Mouse (Mus musculus) left cerebral cortex, adult 11 months (tissue): Measurements from ENCODE around the gene Kcnk16.
"Not testable (repeated sequence)": the region's sequence is repeated elsewhere in the genome, so short reads cannot be mapped to it uniquely, and the experiment has no call there.

Source experiments
- DNase-seq: peaks from one replicate; pipeline ENCODE4 v3.0.0; 2022; ENCODE audit warnings: low spot score

Kcnk16 gene

DNA sequence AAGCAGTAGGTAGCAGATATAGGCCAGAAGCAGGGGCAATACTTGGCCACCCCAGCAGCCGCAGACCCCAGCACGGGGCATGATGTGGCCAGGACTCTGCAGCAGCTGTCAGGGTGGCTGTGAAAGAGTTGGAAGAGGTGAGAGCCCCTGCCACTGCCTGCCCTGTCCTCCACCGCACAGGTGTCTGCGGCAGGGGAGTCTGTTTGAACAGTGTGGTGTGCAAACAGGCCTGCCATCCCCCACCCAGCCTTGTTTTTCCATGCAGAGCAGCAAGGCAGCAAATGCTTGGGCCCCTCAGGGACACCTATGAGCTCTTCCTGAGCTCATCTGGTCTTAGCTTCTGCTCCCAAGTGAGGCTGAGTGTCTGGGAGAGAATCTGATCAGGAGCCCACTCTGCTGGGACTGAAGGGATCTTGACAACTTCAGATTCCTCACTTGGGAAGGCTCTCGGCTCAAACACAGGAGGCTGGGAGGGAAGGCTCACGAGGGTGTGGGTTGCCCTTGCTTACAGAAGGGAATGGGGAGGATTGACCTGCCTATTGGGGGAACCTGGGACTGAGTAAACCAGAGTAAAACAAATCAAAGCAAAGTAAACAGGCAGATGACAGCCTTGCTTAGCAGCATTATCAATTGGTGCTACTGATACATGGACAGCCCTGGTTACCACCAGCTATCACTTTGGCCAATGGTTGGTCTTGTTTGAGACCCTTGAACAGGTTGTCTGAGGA lies at the start of gene Kcnk16:
Kcnk16 (minus strand) TSS at position 118 of the 728 bp plus-strand sequence.
- no peak for DNase-seq

DNA sequence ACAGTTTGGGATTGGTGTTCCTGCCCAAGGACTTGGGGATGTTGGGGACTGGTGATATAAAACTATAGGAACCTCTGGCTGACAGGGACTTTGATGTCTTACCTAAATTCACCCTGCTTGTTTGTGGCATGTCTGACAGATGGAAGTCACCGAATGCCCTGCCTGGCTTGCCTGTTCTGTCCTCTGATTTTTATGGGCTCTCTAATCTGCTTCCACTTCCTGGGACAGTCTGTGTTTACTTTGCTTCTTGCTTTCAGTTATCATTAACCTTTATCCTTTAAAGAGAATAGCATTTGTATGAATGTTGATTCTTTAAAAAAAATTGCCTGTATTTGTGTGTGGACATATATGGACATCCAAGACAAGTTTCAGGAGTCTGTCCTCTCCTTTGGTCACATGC lies 46.1 kb upstream of the Kcnk16 start:
- no peak for DNase-seq

DNA sequence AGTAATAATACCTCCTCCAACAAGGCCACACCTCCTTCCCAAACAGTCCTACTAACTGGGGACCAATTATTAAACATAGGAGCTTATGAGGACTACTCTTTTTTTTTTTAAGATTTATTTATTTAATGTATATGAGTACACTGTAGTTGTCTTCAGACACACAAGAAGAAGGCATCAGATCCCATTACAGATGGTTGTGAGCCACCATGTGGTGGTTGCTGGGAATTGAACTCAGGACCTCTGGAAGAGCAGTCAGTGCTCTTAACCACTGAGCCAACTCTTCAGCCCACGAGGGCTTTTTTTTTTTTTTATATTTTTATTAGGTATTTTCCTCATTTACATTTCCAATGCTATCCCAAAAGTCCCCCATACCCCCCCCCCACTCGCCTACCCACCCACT lies 36.1 kb upstream of the Kcnk16 start:
- DNase-seq: not testable (repeated sequence)

DNA sequence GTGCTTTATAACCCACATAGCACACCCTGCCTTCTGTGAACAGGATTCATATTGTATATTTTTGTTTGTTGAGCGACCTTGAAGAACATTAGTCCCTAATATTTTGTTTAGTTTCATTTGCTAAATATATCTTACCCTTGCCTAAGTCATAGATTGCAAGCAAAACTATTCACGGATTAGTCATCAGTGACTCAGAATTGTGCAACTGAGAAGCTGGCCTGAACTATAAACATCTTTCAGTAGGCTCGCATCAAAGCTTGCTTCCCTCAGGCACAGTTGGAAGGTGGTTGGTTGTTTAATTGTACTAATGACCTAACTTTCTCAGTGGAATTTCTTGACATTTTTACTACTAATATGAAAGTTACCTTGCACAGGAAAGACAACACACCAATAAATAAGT lies 29.1 kb upstream of the Kcnk16 start:
- DNase-seq: no peak

DNA sequence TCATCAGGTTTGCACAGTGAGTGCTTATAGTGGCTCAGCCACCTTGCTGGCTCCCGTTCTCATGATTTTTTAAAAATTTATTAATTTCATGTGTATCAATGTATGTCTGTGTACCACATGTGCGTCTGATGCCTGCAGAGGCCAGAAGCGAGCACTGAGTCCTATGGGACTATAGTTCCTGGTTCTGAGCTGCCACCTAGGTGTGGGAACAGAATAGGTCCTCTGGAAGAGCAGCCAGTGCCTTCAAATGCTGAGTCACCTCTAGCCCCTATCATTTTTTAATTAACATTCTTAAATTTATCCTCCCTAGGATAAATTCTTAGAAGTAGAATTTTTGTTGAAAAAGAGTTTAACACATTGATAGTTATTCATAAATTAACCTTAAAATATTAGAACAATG lies 28.6 kb upstream of the Kcnk16 start:
- DNase-seq: no peak

DNA sequence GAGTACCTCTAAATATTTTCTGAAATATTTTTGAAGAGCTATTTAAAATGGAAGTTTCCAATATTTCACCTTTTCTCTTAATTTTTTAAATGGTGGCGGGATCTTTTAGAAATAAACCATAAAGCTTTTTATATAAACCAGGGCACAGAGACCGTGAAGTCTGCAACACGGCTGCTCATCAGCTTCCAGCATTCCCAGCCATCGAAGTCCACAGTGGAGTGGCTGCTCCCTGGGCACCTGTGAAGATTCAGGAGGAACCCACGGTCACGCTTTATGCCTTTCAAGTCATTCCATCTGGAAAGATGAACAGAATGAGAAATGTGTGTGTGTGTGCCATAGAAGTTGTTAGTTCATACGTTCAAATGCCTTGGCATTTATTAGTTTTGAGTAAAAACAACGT lies 25.9 kb upstream of the Kcnk16 start:
- DNase-seq: no peak

DNA sequence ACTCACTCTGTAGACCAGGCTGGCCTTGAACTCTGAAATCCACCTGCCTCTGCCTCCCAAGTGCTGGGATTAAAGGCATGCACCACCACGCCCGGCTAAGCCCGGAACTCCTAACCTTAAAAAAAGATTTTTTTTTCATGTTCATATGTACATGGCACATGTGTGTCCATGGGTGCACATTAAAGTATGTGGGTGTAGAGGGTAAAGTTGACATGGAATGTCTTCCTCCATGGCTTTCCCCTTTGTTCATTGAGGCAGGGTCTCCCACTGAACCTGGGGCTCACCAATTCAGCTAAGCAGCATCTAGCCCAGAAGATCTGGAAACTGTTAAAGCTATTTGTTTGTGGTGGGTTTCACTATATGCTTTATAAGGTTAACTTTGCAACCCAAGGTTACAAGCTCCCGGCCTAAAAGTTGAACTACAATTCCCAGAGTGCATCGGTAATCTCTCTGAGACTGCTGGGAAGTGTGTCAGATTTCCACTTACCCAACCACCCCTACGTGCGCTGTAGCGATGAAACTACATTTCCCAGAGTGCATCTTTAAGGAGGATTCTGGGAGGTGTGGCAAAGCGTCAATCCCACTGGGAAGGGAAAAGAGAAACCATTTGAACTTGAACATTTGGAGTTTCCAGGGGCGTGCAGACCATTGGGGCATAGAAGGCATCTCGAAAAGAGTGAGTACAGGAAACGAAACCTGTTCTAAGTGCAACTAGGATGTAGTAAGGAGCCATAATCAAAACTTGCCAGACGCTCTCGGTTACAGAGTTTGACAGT lies 25.3 kb upstream of the Kcnk16 start, which contains the start of gene Nudt13:
Nudt13 (plus strand) TSS at position 581 of the 776 bp plus-strand sequence.
- peak; percentile 84 for DNase-seq

DNA sequence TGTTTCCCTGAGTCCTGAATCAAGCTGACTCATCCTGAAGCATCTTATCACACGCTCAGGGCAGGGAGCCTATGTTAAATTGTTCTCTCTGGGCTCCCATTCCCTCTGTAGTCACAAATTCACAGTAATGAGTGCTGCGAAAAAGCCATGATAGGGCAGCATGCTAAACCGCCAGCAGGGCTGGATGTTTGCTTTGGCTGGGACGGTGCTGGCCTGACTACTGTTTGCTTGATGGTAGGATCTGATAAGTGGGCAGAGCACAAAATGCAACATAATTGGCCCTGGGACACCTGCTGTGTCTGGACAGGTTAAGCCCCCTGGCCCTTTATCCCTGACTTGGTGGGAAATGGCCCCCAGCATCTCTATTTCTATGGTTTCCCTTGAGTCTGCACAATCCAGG lies 22.4 kb upstream of the Kcnk16 start:
- no peak for DNase-seq

DNA sequence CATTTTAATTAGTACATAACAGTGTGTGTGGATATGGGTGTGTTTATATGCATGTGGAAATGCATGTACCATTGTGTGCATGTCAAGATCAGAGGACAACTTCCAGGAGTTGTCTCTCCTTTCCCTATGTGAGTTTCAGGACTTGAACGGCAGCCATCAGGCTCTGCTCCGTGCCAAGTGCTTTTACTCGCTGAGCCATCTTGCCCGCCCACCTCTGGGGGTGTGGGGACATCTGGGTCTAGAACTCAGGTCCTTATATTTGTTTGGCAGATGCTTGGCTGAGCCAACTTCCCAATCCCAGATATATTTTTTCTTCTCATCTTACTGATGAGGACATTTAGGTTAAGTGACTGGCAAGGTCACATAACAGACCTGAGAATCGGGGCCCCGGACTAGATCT lies 578 bp downstream of the Kcnk16 start:
- no peak for DNase-seq

DNA sequence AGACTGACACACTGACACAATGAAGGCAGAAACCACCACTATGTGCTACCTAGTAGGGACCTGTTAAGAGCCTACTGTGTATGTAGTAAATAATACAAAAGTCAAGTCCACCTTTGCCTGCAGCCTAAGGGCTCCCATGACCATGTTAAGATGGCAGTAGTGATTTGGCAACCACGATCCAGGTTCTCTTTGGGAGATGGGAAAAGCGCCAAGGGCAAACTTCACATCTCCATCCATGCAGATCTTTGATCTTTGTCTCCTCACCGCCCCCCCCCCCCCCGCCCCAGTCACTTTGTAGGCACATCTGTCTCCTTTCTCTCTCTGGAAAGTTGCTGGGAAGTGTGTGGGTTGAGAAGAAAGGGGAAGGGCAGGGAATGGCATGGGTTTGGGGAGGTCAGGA lies 6.7 kb downstream of the Kcnk16 start:
- no peak for DNase-seq

DNA sequence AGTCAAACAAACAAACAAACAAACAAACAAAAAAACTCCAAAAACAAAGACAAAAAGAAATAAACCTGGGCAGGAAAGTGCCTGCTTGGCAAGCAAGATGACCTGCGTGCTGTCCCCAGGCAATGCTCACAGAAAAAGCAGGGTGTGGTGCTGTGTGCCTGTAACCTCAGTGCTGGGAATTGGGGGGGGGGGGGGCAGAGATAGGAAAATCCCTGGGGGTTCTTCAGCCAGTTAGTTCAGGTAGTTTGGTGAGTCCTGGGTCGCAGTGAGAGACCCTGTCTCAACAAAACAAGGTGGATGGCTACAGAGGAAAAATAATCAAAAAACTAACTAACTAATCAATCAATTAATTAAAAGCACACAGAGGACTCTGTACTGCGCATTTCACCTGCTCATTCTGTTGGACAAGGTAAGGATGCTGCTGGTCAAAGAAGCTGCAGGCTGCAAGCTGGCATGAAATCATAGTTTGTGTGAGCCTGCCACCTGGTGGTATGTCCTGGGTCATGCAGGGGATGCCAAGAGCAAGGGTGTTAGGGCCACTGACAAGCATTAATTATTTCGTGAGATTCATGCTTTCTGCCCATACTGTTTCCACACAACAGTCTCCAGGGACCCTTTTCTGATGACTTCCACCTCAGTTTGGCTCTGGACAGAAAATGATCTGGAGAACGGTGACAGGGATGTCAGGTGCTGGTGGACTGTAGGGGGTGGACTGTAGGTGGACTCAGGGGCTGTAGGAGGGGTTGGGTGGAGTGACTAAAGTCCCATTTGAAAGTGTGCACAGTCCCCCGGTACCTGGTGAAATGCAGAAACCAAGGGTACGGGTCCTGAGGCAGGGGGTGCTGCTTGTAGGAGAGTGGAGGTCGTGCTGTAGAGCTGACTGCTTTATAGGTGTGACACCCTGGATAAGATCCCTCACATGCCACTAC lies 10.6 kb downstream of the Kcnk16 start:
- DNase-seq: peak; percentile 47

DNA sequence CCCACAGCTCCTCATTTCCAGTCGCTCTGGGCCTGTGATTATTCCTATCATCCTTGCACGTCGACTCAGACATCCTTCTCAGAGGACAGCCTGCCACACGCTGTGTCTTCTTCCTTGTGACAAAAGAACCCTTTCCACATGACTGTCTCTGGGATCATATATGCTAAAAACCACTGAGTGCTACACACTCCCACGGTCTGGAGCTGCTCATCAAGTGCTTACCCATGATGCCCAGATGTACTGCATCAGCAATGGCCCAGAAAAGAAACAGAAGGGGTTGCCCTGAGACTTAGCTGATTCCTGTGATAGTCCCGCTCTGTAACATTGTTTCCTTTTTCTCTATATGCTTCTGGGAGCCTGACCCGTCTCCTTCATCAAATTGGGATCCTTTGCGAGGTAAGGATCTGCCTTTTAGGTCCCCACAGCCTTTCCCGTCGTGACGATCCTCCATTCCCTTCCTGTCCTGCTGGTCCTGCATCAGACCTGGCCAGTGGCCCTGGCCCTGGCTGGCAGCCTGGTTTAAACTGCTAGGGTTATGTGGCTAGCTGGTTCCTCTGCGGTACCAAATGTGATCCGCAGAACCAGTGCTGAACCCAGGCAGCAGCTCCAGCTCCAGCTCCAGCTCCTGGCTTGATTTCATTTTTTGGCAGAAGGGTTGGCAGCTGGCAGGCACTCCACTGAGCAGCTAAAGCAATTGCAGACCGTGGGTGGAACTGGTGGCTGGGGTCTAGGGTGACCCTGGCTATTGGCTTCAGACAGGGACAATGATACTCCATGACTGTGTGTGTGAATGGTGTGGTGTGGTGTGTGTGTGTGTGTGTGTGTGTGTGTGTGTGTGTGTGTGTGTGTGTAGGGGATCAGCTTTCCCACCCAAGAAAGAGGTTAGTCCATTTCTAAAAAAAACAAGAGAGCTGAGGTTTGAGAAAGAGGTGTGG lies 18.5 kb downstream of the Kcnk16 start:
- DNase-seq: no peak

DNA sequence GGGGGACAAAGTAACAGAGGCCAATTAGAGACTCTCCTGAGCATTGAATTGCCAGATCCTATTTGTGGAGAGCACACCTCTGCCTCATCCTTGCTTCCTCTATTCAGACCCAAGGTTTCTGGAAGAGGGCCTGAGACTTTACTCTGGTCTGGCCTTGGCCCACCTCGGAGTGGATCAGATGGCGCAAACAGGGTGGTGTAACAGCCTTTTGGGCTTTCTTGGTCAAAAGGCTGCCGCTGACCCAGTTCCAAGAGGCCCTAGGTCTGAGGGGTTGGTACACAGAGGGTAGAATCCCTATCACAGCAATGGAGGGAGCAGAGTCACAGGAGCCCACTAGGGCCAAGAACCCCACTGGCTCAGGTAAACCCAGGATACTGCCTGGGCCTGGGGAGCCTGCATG lies 21.0 kb downstream of the Kcnk16 start:
- no peak for DNase-seq

DNA sequence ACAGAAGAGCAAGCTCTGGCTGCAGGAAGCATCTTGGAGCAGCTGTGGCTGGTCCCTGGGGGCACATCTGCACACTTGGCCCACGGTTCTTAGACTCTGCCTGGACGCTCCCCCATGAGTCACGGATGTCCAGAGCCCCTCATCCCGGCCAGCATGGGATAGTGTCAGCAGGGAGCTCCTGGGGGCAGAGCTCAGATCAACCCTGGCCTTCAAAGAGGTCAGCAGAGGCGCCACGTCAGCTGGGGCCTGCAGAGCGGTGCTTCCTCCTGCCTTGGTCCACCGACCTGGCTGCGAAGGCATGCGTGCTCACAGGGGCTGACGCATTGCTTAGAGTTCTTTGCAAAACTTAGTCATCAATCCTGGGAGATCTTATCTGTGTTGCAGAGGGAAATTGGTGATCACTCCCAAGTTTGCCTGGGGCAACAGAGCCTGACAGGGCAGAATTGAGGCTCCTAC lies 22.2 kb downstream of the Kcnk16 start:
- no peak for DNase-seq

DNA sequence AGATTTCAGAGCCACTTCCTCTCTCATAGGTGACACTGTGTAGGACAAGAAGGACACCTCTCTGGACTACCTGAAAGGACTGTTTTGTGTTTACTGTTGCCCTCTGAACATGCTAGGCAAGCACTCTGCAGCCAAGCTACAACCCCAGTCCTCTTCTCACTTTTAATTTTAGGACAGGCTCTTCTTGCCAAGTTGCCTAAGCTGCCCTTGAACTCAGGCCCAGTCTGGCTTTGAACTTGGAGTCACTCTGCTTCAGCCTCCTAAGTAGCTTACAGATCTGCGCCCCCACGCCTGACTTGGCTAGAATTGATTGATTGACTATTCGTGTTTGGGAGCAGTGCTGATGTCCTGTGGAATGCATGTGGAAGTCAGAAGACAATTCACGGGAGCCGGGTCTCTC lies 23.1 kb downstream of the Kcnk16 start:
- DNase-seq: no peak

DNA sequence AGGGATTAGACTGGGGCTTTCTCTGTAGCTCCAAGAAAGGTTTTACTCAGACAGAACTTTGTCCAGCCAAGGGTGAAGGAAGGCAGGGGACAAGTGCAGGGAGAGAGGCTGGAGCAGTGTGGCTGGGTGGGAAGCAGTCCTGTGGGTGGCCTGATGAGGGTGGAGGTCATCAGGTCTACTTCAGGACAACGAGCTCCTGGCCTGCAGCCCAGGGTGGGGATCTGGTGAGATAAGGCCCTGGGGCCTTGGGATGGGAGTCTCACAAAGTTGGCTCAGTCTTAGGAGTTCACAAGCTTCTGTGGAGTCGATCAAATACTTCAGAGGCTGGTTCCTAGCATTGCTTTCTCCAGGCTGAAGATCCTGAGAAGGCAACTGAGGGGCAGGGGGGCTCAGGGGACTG lies 23.7 kb downstream of the Kcnk16 start:
- DNase-seq: no peak

DNA sequence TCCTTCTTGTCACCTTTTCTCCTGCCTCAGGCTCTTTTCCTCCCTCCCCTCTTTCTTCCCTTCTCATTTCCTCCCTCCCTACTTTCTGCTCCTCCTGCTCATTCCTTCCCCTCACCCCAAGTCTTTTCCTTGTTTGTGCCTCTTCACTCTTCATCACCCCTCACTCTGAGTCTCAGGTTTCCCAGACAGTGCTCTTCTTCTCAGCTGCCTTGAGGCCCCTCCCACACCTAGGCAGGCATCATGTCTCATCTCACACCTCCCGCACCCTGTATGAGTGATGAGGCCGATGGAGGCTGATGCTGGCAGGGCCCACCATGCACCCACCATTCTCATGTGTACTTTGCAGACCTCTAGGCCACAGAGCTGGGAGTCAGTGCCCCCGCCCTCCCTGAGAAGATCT lies 25.8 kb downstream of the Kcnk16 start:
- DNase-seq: no peak

DNA sequence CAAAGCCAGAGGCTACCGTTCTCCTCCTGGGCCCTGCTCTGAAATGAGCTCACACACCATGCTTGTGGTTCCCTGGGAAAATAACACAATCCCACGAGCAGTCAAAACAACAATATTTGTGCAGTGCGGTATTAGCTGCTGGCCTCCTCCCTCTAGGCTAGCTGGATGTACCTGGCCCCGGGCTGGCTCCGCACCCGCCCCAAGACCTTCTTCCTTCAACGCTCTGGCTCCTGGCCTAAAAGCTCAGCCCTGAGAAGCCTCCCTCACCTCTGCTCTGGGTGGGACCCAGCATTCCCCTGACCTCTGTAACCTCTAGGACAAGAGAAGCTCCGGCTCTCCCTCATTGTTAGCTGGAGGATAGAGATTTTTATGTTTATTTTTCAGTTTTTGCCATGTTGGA lies 26.5 kb downstream of the Kcnk16 start:
- no peak for DNase-seq

DNA sequence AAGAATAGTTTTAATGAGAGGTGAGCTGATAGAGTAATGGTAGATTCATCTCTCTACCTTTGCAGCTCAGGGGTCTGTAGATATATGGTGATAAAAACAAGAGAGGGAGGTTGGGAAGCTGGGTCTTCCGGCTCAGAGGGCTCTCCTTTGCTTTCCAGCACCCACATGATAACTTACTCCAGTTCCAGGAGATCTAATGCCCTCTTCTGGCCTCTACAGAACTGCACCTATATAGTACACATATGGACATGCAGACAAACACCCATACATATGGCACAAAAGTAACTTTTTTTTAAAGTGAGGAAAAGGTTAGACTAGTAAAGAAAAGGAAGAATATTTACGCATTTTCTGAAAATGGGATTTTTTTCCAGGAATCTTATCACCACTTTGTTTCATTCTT lies 34.6 kb downstream of the Kcnk16 start:
- DNase-seq: no peak

DNA sequence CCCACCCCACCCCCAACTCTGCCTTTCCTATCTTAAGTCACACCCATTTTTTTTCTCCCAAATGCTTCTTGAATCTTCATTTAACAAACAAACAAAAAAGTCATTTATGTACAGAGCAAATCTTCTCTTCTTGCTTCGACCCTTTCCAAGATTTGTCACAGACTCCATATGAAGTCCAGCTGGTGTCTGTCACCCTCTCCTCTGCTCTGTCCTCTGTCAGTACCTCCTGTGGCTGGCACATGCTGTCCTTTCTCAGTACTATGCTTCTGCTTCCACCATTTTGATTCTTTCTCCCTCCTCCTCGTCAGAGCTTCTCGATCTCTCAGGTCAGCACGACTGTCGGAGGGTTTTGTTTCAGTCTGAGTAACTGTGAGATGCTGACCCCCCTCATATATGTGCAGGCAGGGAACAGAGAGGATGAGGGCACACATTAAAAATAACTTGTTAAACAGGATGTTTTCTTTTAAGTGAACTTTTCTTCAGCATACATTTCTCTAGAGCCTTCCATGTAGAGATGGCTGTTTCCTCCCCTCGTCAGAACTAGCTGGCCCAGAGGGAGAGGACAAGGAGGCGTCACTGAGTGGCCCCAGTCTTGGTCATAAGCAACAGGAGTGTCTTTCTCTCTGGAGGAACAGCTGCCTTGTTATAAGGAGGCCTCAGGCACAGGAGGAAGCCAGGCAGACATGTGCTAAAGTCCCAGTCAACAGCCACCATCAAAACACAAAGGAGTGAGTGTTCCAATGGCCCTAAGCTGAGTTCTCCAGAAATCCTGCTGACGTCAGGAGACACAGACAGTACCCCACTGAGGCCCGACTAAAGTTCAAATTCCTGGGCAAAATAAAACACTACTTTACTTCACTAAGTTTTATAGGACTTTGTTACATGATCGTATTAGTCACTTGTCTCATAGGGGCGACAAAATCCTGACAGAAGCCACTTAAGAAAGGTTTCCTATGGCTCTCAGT lies 35.7 kb downstream of the Kcnk16 start:
- DNase-seq: no peak
